Mouse (Mus musculus) kidney, embryonic 14.5 days (tissue): Measurements from ENCODE around the gene Fmo5. TPM values are rescaled to one million over a fixed set of nuclear protein-coding genes. Genes with fewer than 3 reads are reported as not detected.

Experiments used
- ATAC-seq: fragments of 200-750 bp; cut with Nextera tagmentation; 2 replicates; pipeline ENCODE4 v1.8.0; 2017; ENCODE audit warnings: moderate number of reproducible peaks, mild to moderate bottlenecking, moderate TSS enrichment, moderate library complexity; ENCODE audit not compliant: low FRiP score, low TSS enrichment
- H3K27ac ChIP-seq: fragments of 300-500 bp; sonication (generic); 2 replicates; pipeline ENCODE4 v1.5.1; 2014; ENCODE audit warnings: low read depth, mild to moderate bottlenecking, low read length, moderate library complexity, mixed read lengths
- H3K27me3 ChIP-seq: fragments of 300-500 bp; sonication (generic); 2 replicates; pipeline ENCODE4 v1.6.1; 2014; ENCODE audit warnings: mild to moderate bottlenecking, low read length; ENCODE audit not compliant: control insufficient read depth, insufficient read depth
- H3K36me3 ChIP-seq: fragments of 300-500 bp; sonication (generic); 2 replicates; pipeline ENCODE4 v1.6.1; 2014; ENCODE audit warnings: low read length, mixed read lengths; ENCODE audit not compliant: control insufficient read depth, insufficient read depth
- H3K4me1 ChIP-seq: fragments of 300-500 bp; sonication (generic); 2 replicates; pipeline ENCODE4 v1.6.1; 2014; ENCODE audit warnings: low read length, mixed read lengths; ENCODE audit not compliant: control insufficient read depth, insufficient read depth
- H3K4me2 ChIP-seq: fragments of 300-500 bp; sonication (generic); replicated peaks from 2 replicates; pipeline ENCODE4 v1.6.1; 2014; ENCODE audit warnings: low read depth, mild to moderate bottlenecking, low read length
- H3K4me3 ChIP-seq: fragments of 300-500 bp; sonication (generic); 2 replicates; pipeline ENCODE4 v1.5.1; 2014; ENCODE audit warnings: mild to moderate bottlenecking, low read length
- H3K9ac ChIP-seq: fragments of 300-500 bp; sonication (generic); 2 replicates; pipeline ENCODE4 v1.6.1; 2014; ENCODE audit warnings: low read depth, mild to moderate bottlenecking, low read length, moderate library complexity
- H3K9me3 ChIP-seq: fragments of 300-500 bp; sonication (generic); 2 replicates; pipeline ENCODE4 v1.6.1; 2016; ENCODE audit warnings: low read length; ENCODE audit not compliant: control insufficient read depth
- WGBS: fragments of 180-500 bp; shearing (Covaris S2); extraction: QIAGEN DNeasy Blood & Tissue Kit; methylation state at CpG from one replicate; pipeline ENCODE4 v1.1.7; 2014; 5-methylcytosine and 5-hydroxymethylcytosine counted together
- polyA plus RNA-seq: library from polyadenylated mRNA; unstranded; fragments of >200 nt; fragmentation: Nextera tagmentation; extraction: Ambion mirVana; gene quantifications from 2 replicates; pipeline ENCODE4 v1.2.1, GENCODE M21; 2014

Gene Fmo5
- polyA plus RNA-seq, 1 experiment from 2014 or later = 1.8 TPM

DNA sequence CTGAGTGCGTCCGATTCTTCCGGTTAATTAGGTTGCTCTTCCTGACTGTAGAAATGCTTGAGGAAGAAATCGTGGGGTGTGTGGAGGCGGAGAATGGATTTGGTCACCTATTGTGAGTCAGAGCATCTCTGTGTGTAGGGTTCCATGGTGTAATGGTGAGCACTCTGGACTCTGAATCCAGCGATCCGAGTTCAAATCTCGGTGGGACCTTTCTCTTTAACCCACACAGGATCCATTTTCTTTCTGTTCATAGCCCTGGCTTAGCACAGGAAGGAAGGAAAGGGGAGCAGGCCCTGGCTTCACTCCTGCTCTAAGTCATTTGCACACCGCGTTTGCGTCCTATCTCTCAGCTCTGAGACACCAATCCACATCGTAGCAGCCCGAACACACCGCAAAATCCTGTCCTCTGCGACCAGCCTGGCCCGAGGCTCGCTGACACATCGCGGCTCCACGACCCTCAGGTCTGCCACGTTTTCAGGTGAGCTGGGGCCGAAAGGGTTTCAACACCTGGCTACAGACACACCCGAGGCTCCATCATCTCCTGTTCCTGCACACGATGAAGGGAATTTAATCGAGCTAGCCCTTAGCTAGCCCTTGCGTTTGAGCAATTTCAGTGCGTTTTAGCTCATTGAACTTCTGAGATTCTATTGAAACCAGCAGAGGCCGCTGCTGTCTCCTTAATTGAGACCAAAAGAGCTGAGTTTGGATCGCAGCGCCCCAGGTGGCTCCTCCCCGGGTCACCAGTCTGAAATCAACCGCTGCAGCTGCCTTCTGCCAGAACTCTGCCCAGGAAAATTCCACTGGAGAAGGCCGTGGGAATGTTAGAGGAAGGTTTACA lies 52.9 kb downstream of the Fmo5 start:
- H3K4me1 ChIP-seq = peaks cover 8% of the 10 kb centered on the region; the same call in 1 of the 2 replicates
- peak overlapping the region; percentile 55 for H3K9ac ChIP-seq
- no peaks in the 10 kb centered on the region for H3K9me3 ChIP-seq
- H3K36me3 ChIP-seq = no peaks in the 10 kb centered on the region
- H3K4me2 ChIP-seq = peak overlapping the region; percentile 84
- no peaks in the 10 kb centered on the region for H3K27me3 ChIP-seq
- 2% methylated on average over 33 of the region's 33 CpGs for WGBS
- peak overlapping the region; percentile 41 for H3K4me3 ChIP-seq
- no peak overlapping the region for H3K27ac ChIP-seq
- ATAC-seq = peak; percentile 37; the same call in 1 of the 2 replicates

- 3% methylated on average over 11 of the region's 11 CpGs for WGBS
- Histone ChIP-seq H3K4me3 (peak overlapping the region; percentile 41), H3K27ac (no peak overlapping the region), H3K27me3 (no peaks in the 10 kb centered on the region), H3K9ac (peak overlapping the region; percentile 55), H3K4me2 (peak overlapping the region; percentile 84), H3K36me3 (no peaks in the 10 kb centered on the region), H3K9me3 (no peaks in the 10 kb centered on the region), H3K4me1 (peaks cover 8% of the 10 kb centered on the region; the same call in 1 of the 2 replicates)
- no peak for ATAC-seq
These were observed 53.5 kb downstream of the Fmo5 start for GRCm38 (mm10) chr3:97682159-97682502.

DNA sequence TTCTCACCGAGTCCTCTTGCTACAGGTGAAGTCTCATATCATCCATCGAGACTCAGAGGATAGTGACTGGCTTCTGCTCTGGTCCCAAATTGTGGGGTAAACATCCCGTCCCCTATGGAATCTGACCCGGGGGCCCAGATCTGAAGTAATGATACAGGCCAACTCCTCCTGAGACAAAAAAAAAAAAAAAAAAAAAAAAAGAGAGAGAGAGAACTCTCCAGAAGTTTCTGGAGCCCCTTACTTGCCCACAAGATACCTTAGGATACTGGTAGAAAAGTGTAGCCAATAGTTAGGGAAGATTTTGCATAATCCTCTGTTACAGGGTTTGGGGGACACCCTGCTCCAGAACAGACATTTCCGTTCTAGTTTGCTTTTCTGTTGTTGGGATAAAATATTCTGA lies 54.0 kb downstream of the Fmo5 start:
- H3K9ac ChIP-seq = no peak overlapping the region
- 0 out of 2 replicates have a peak overlapping the region, but pooled peaks have one; percentile 41 for H3K4me3 ChIP-seq
- WGBS = 22% methylated on average over 5 of the region's 5 CpGs

GRCm38 (mm10) chr3:97683560-97684195 lies 55.1 kb downstream of the Fmo5 start:
- 3% methylated on average over 16 of the region's 16 CpGs for WGBS
- no peak overlapping the region for H3K9ac ChIP-seq
- no peak overlapping the region for H3K4me3 ChIP-seq

More for the DNA sequence above, 54.0 kb downstream of the Fmo5 start:
- Histone ChIP-seq H3K36me3 (no peaks in the 10 kb centered on the region), H3K27me3 (no peaks in the 10 kb centered on the region), H3K9me3 (no peaks in the 10 kb centered on the region), H3K4me1 (peaks cover 8% of the 10 kb centered on the region; the same call in 1 of the 2 replicates), H3K4me2 (peak overlapping the region; percentile 84), H3K27ac (no peak overlapping the region)
- ATAC-seq = no peak

GRCm38 (mm10) chr3:97686372-97687117 lies 57.9 kb downstream of the Fmo5 start:
- Histone ChIP-seq H3K36me3 (no peaks in the 10 kb centered on the region), H3K4me2 (no peak overlapping the region), H3K9ac (no peak overlapping the region), H3K27ac (no peak overlapping the region), H3K4me3 (no peak overlapping the region), H3K27me3 (no peaks in the 10 kb centered on the region), H3K4me1 (peaks cover 8% of the 10 kb centered on the region; the same call in 1 of the 2 replicates), H3K9me3 (no peaks in the 10 kb centered on the region)
- WGBS = 80% methylated on average over 4 of the region's 4 CpGs
- no peak for ATAC-seq

More at GRCm38 (mm10) chr3:97683560-97684195, 55.1 kb downstream of the Fmo5 start:
- Histone ChIP-seq H3K36me3 (no peaks in the 10 kb centered on the region), H3K4me1 (peaks cover 8% of the 10 kb centered on the region; the same call in 1 of the 2 replicates), H3K4me2 (peak overlapping the region; percentile 26), H3K9me3 (no peaks in the 10 kb centered on the region), H3K27me3 (no peaks in the 10 kb centered on the region), H3K27ac (no peak overlapping the region)
- ATAC-seq = peak; percentile 57; the same call in 1 of the 2 replicates

DNA sequence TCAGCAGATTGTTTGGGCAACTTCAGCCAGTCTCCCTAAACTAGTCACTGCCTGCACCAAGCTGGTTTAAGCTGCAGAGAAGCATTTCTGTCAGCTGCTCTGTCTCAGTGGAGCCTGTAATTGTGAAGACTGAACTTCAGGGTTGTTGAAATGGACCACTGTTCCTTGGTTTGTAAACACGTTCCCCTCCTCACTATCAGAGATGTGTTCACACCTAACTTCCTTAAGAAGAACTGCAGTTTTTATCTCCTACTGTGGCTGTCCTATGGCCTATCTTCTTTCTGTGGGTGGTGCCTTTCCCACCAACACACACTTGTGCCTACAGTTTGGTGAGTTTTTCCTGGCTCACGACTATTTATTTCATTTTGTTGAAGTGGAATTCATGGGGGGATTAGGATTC lies 60.7 kb downstream of the Fmo5 start:
- no peak overlapping the region for H3K27ac ChIP-seq
- 70% methylated on average over 2 of the region's 2 CpGs for WGBS
- no peak for ATAC-seq
- H3K9me3 ChIP-seq = no peaks in the 10 kb centered on the region
- no peak overlapping the region for H3K9ac ChIP-seq
- no peak overlapping the region for H3K4me2 ChIP-seq
- H3K36me3 ChIP-seq = no peaks in the 10 kb centered on the region
- H3K4me1 ChIP-seq = no peaks in the 10 kb centered on the region
- no peak overlapping the region for H3K4me3 ChIP-seq
- no peaks in the 10 kb centered on the region for H3K27me3 ChIP-seq

- H3K4me2 ChIP-seq = no peak overlapping the region
- no peaks in the 10 kb centered on the region for H3K27me3 ChIP-seq
- 40% methylated on average over 7 of the region's 7 CpGs for WGBS
- no peaks in the 10 kb centered on the region for H3K36me3 ChIP-seq
- no peaks in the 10 kb centered on the region for H3K9me3 ChIP-seq
- H3K27ac ChIP-seq = no peak overlapping the region
- no peak overlapping the region for H3K9ac ChIP-seq
- H3K4me3 ChIP-seq = no peak overlapping the region
- H3K4me1 ChIP-seq = no peaks in the 10 kb centered on the region
- ATAC-seq = 0 out of 2 replicates have a peak, but pooled peaks have one; percentile 16
These were observed 62.0 kb downstream of the Fmo5 start for GRCm38 (mm10) chr3:97690590-97690989.

DNA sequence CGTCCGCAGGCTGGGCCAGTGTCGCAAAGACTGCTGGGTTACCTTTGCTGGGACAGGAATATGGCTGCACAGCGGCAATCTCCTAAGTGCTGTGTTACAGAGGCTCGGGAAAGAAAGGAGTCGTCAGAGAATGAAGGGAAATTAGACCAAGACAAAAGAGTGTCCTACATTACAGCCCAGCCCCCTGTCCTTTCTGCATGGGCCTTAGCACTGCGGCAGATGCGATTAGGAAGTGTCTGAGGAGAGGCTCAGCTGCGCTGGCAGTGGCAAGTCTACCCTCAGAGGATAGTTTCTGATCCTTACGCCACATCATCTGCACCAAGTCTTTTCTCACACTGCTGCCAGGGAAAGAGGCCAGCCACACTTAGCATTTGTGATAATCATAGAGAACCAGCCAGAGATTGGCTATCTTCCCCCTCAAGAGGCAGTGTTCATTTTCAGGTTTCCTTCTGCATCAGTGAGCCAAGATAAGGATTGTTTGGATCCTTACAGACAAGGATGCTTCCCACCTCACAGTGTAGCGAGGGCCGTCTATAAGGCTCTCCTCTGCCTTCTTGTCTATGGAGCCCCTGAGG lies 62.9 kb downstream of the Fmo5 start:
- no peak for ATAC-seq
- H3K36me3 ChIP-seq = no peaks in the 10 kb centered on the region
- 71% methylated on average over 12 of the region's 12 CpGs for WGBS
- H3K4me3 ChIP-seq = no peak overlapping the region
- H3K4me1 ChIP-seq = no peaks in the 10 kb centered on the region
- H3K27me3 ChIP-seq = no peaks in the 10 kb centered on the region
- H3K9ac ChIP-seq = no peak overlapping the region
- H3K27ac ChIP-seq = no peak overlapping the region
- no peak overlapping the region for H3K4me2 ChIP-seq
- H3K9me3 ChIP-seq = no peaks in the 10 kb centered on the region
